9 mouse cellular contexts compared by ENCODE assay signal in genomic region chr12:99529687-99530411, GRCm38 (mm10). TPM values are rescaled to one million over a fixed set of nuclear protein-coding genes. Genes with fewer than 3 reads are reported as not detected.
DNase-seq lines count a peak whose midpoint lies in the region; ATAC-seq lines count a peak whose summit lies in the region.
"Had no signal": no experiment of that assay in that cellular context is flagged by ENCODE, and none has a peak within 500 bp of the region (broad histone marks: within the 10 kb centered on the region; RNA-seq: fewer than 3 reads in every experiment).

No protein-coding gene starts in this region.

- H3K27ac ChIP-seq in heart, embryonic 14.5 days (replicated peaks in 1 of 2; ENCODE audit: control insufficient read depth in 1 of 2, insufficient read depth in 1 of 2, low read depth in 2 of 2, low read length in 2 of 2), result peak overlapping the region; percentile 32 to 38; a peak in 2 of 4 replicates
- H3K27ac ChIP-seq in limb, embryonic 11.5 days (replicated peaks; ENCODE audit: low read depth, low read length), result peak overlapping the region; percentile 56; the same call in 1 of the 2 replicates
- H3K27ac ChIP-seq in stomach, embryonic 16.5 days (ENCODE audit: low read length), result peak overlapping the region; percentile 90
- H3K27ac ChIP-seq in forebrain, embryonic 12.5 days, result no peak overlapping the region

- 0 out of 2 replicates have a peak overlapping the region, but pooled peaks have one; percentile 2 for H3K4me2 ChIP-seq in heart, embryonic 14.5 days (ENCODE audit: low read length)
- peak overlapping the region; percentile 28; the same call in 1 of the 2 replicates for H3K4me2 ChIP-seq in limb, embryonic 11.5 days (ENCODE audit: low read depth, severe bottlenecking)
- peak overlapping the region; percentile 44 for H3K4me2 ChIP-seq in stomach, embryonic 16.5 days (ENCODE audit: low read depth, low read length)
- no peak overlapping the region for H3K4me2 ChIP-seq in forebrain, embryonic 12.5 days
- H3K4me2 ChIP-seq: liver, embryonic 11.5 days had no signal

- peak; percentile 42 for ATAC-seq in heart, embryonic 14.5 days (ENCODE audit: insufficient number of reproducible peaks, insufficient read depth, low FRiP score, low read depth)
- ATAC-seq in limb, embryonic 11.5 days (ENCODE audit: insufficient number of reproducible peaks, low FRiP score, low TSS enrichment, low read depth), result no peak; the same call in 1 of the 2 replicates
- ATAC-seq in stomach, embryonic 16.5 days (ENCODE audit: insufficient read depth, low FRiP score), result peak; percentile 69
- ATAC-seq in forebrain, embryonic 12.5 days (ENCODE audit: low FRiP score), result no peak

- H3K4me3 ChIP-seq in heart, embryonic 14.5 days (ENCODE audit: control insufficient read depth in 1 of 2, insufficient read depth in 1 of 2, low read depth in 1 of 2, low read length in 2 of 2), result no peak overlapping the region
- H3K4me3 ChIP-seq in limb, embryonic 11.5 days (ENCODE audit: low read depth, low read length), result no peak overlapping the region
- H3K4me3 ChIP-seq in stomach, embryonic 16.5 days (replicated peaks; ENCODE audit: low read length), result peak overlapping the region; percentile 5; the same call in 1 of the 2 replicates
- H3K4me3 ChIP-seq in forebrain, embryonic 12.5 days (replicated peaks), result no peak overlapping the region

- no peaks in the 10 kb centered on the region for H3K27me3 ChIP-seq in heart, embryonic 14.5 days (ENCODE audit: control insufficient read depth, insufficient read depth, low read length)
- H3K27me3 ChIP-seq in limb, embryonic 11.5 days (ENCODE audit: control insufficient read depth, insufficient read depth, low read length), result no peaks in the 10 kb centered on the region
- H3K27me3 ChIP-seq in stomach, embryonic 16.5 days (ENCODE audit: control insufficient read depth, insufficient read depth, low read length), result no peaks in the 10 kb centered on the region
- no peaks in the 10 kb centered on the region for H3K27me3 ChIP-seq in forebrain, embryonic 12.5 days

- WGBS in heart, embryonic 14.5 days, result 55% methylated on average over 17 of the region's 17 CpGs
- WGBS in limb, embryonic 11.5 days, result 22% methylated on average over 17 of the region's 17 CpGs
- 19% methylated on average over 17 of the region's 17 CpGs for WGBS in stomach, embryonic 16.5 days
- 49% methylated on average over 17 of the region's 17 CpGs for WGBS in forebrain, embryonic 12.5 days

- DNase-seq in retina, embryonic 14.5 days (ENCODE audit: low spot score), result peak; percentile 24
- DNase-seq in retina, postnatal 1 day, result no peak
- peak; percentile 48 for DNase-seq in limb, embryonic 11.5 days (ENCODE audit: low spot score)
- DNase-seq in layer of hippocampus, adult 18-20 months (ENCODE audit: low spot score in 2 of 2), result no peak
- no peak for DNase-seq in thymus, postnatal 14 days

- H3K36me3 ChIP-seq in heart, embryonic 14.5 days (ENCODE audit: control insufficient read depth, insufficient read depth, low read length), result no peaks in the 10 kb centered on the region
- no peaks in the 10 kb centered on the region; the same call in 1 of the 2 replicates for H3K36me3 ChIP-seq in limb, embryonic 11.5 days (ENCODE audit: control insufficient read depth, insufficient read depth, low read length)
- no peaks in the 10 kb centered on the region for H3K36me3 ChIP-seq in stomach, embryonic 16.5 days (ENCODE audit: control insufficient read depth, insufficient read depth, low read length)
- peaks cover 15% of the 10 kb centered on the region for H3K36me3 ChIP-seq in forebrain, embryonic 12.5 days (replicated peaks)

- no peak overlapping the region for H3K9ac ChIP-seq in heart, embryonic 14.5 days (ENCODE audit: low read length)
- no peak overlapping the region for H3K9ac ChIP-seq in limb, embryonic 11.5 days (ENCODE audit: low read length)
- no peak overlapping the region for H3K9ac ChIP-seq in stomach, embryonic 16.5 days (ENCODE audit: low read length)
- H3K9ac ChIP-seq in forebrain, embryonic 12.5 days, result no peak overlapping the region

- H3K4me1 ChIP-seq in heart, embryonic 14.5 days (ENCODE audit: control insufficient read depth in 2 of 2, insufficient read depth in 2 of 2, low read length in 2 of 2), result peaks cover 14 to 19% of the 10 kb centered on the region in 2 experiments; a peak in 3 of 4 replicates
- H3K4me1 ChIP-seq in limb, embryonic 11.5 days (ENCODE audit: control insufficient read depth, insufficient read depth, low read length), result peaks cover 35% of the 10 kb centered on the region
- H3K4me1 ChIP-seq in stomach, embryonic 16.5 days (ENCODE audit: control insufficient read depth, insufficient read depth, low read length), result peaks cover 31% of the 10 kb centered on the region
- peaks cover 26% of the 10 kb centered on the region for H3K4me1 ChIP-seq in forebrain, embryonic 12.5 days

- H3K9me3 ChIP-seq in heart, embryonic 14.5 days (ENCODE audit: control insufficient read depth, low read length), result no peaks in the 10 kb centered on the region
- no peaks in the 10 kb centered on the region for H3K9me3 ChIP-seq in limb, embryonic 11.5 days (ENCODE audit: control insufficient read depth, low read length)
- H3K9me3 ChIP-seq in stomach, embryonic 16.5 days (replicated peaks; ENCODE audit: control insufficient read depth, low read length), result 0 out of 2 replicates have a peak, but pooled peaks cover 4% of the 10 kb centered on the region
- H3K9me3 ChIP-seq in forebrain, embryonic 12.5 days, result 0 out of 2 replicates have a peak, but pooled peaks cover 4% of the 10 kb centered on the region

RNA-seq across cellular contexts. Expression of gene Foxn3, which starts 33.5 kb away (rescaled TPM):
- polyA plus RNA-seq in heart, embryonic 14.5 days (2014; fragmentation: Nextera tagmentation; extraction: Ambion mirVana), result 78.3 and 81.0 TPM in 2 replicates
- polyA plus RNA-seq in limb, embryonic 11.5 days (2014; fragmentation: Nextera tagmentation; extraction: Ambion mirVana), result 95.2 and 95.6 TPM in 2 replicates
- polyA plus RNA-seq in stomach, embryonic 16.5 days (2015; fragmentation: Nextera tagmentation; extraction: Ambion mirVana), result 51.2 and 58.3 TPM in 2 replicates
- total RNA-seq in layer of hippocampus, adult 18-20 months (2021), result 10 to 100 TPM; 51.4 to 54.4 TPM
- 80.7 and 84.6 TPM in 2 replicates for polyA plus RNA-seq in forebrain, embryonic 12.5 days (2016; fragmentation: Nextera tagmentation; extraction: Ambion mirVana)

Comparison
In these comparisons a context has a peak if more than half of its experiments do, and no peak if none do; other contexts are left out.
1. DNase-seq: peak in retina, embryonic 14.5 days (single experiment) and limb, embryonic 11.5 days (single experiment); none in retina, postnatal 1 day (single experiment), layer of hippocampus, adult 18-20 months (0 of 2) and thymus, postnatal 14 days (single experiment).
2. ATAC-seq: peak in heart, embryonic 14.5 days (single experiment) and stomach, embryonic 16.5 days (single experiment); none in limb, embryonic 11.5 days (single experiment) and forebrain, embryonic 12.5 days (single experiment).